Mouse (Mus musculus) right cerebral cortex, postnatal 14 days (tissue): ENCODE data around the gene Rasl10b.
A peak's percentile ranks its signal among the peaks of the same experiment; 100 is the strongest.

Experiments
- DNase-seq: peaks from one replicate; pipeline ENCODE4 v3.0.0; 2022

The Rasl10b gene

GRCm38 (mm10) chr11:83437377-83437776 is 28.4 kb downstream of the Rasl10b start, which contains the start of gene 1700020L24Rik:
Gene 1700020L24Rik, plus strand, starts transcription at chr11:83437677.
- no peak for DNase-seq

GRCm38 (mm10) chr11:83439426-83440060 is 30.6 kb downstream of the Rasl10b start:
- DNase-seq = no peak

GRCm38 (mm10) chr11:83440081-83441064 is 31.4 kb downstream of the Rasl10b start:
- DNase-seq = peak; percentile 88

GRCm38 (mm10) chr11:83441235-83441634 is 32.3 kb downstream of the Rasl10b start:
- no peak for DNase-seq

GRCm38 (mm10) chr11:83442596-83443267 is 33.8 kb downstream of the Rasl10b start:
- DNase-seq = peak; percentile 76

GRCm38 (mm10) chr11:83443824-83444223 is 34.9 kb downstream of the Rasl10b start:
- DNase-seq = no peak

- no peak for DNase-seq
Observed at GRCm38 (mm10) chr11:83445001-83445400, 36.1 kb downstream of the Rasl10b start.

GRCm38 (mm10) chr11:83447612-83448011 is 38.7 kb downstream of the Rasl10b start:
- no peak for DNase-seq

- DNase-seq = no peak
Observed at GRCm38 (mm10) chr11:83448021-83448926, 39.3 kb downstream of the Rasl10b start.

GRCm38 (mm10) chr11:83448927-83449236 is 39.9 kb downstream of the Rasl10b start:
- peak; percentile 30 for DNase-seq

GRCm38 (mm10) chr11:83449298-83449697 is 40.4 kb downstream of the Rasl10b start:
- no peak for DNase-seq

GRCm38 (mm10) chr11:83450550-83450949 is 41.6 kb downstream of the Rasl10b start:
- no peak for DNase-seq

GRCm38 (mm10) chr11:83451281-83451680 is 42.3 kb downstream of the Rasl10b start:
- no peak for DNase-seq

- DNase-seq = no peak
Observed at GRCm38 (mm10) chr11:83454548-83454947, 45.6 kb downstream of the Rasl10b start.

- DNase-seq = no peak
Observed at GRCm38 (mm10) chr11:83455608-83456007, 46.7 kb downstream of the Rasl10b start.

- no peak for DNase-seq
Observed at GRCm38 (mm10) chr11:83457257-83457656, 48.3 kb downstream of the Rasl10b start.

- DNase-seq = no peak
Observed at GRCm38 (mm10) chr11:83457912-83458601, 49.1 kb downstream of the Rasl10b start.

GRCm38 (mm10) chr11:83461462-83462027 is 52.6 kb downstream of the Rasl10b start:
- DNase-seq = no peak

- peak; percentile 44 for DNase-seq
Observed at GRCm38 (mm10) chr11:83462711-83463244, 53.8 kb downstream of the Rasl10b start, which contains the start of gene Mmp28. Gene Mmp28, minus strand, starts transcription at chr11:83463071.

- DNase-seq = no peak
Observed at GRCm38 (mm10) chr11:83465976-83466375, 57.0 kb downstream of the Rasl10b start.

- DNase-seq = peak; percentile 70
Observed at GRCm38 (mm10) chr11:83467120-83467652, 58.2 kb downstream of the Rasl10b start.
